ENCODE assay signal across 22 mouse cellular contexts in the genomic region with DNA sequence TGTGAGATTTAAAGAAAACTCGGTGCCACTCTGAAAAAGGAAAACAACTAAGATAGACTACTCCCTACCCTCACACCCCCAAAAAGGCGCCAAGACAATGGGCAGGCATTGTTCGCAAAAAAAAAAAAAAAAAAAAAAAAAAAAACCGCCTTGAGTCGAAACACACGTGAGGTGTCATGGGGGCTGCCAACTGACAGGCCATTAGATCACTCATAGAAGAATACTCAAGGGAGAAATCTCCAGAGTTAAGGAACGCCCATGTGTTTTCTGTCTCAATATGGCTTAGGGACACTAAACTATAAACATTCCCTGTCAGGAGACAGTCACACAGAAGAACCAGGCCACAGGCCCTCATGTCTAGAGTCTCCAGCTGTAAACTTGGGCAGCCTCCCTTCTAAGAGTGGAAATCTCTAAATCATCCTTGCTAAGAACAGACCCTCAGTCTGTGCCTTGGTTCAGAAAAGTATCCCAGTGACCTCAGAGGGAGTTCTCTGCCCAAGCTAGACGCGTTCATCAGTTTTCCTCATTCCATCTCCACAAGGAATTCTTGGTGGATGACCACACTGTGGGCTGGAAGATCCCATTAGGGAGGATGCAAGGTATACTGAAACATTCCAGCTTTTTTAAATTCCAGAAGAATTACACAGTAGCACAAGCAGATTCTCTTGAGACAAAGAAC. TPM values are rescaled to one million over a fixed set of nuclear protein-coding genes. Genes with fewer than 3 reads are reported as not detected.
DNase-seq lines count a peak whose midpoint lies in the region; ATAC-seq and TF ChIP-seq lines count a peak whose summit lies in the region.
"Had no signal": no experiment of that assay in that cellular context is flagged by ENCODE, and none has a peak within 500 bp of the region (broad histone marks: within the 10 kb centered on the region; RNA-seq: fewer than 3 reads in every experiment).

No protein-coding gene starts in this region.

- no peak overlapping the region for H3K27ac ChIP-seq in intestine, embryonic 15.5 days
- H3K27ac ChIP-seq in intestine, embryonic 16.5 days (ENCODE audit: low read length), result no peak overlapping the region
- 0 out of 2 replicates have a peak overlapping the region, but pooled peaks have one; percentile 18 for H3K27ac ChIP-seq in midbrain, postnatal 0 days (ENCODE audit: low read depth, low read length)
- no peak overlapping the region for H3K27ac ChIP-seq in midbrain, embryonic 14.5 days (replicated peaks; ENCODE audit: low read depth, low read length)
- no peak overlapping the region for H3K27ac ChIP-seq in stomach, embryonic 16.5 days (ENCODE audit: low read length)
- no peak overlapping the region for H3K27ac ChIP-seq in kidney, embryonic 16.5 days (ENCODE audit: low read length)
- H3K27ac ChIP-seq: embryonic facial prominence, embryonic 13.5 days; left cerebral cortex, adult 2 months; neural tube, embryonic 12.5 days; stomach, embryonic 15.5 days had no signal

- ATAC-seq in intestine, embryonic 15.5 days, result peak; percentile 23; the same call in 1 of the 2 replicates
- ATAC-seq in intestine, embryonic 16.5 days, result no peak
- no peak for ATAC-seq in midbrain, postnatal 0 days (ENCODE audit: low FRiP score)
- ATAC-seq in midbrain, embryonic 14.5 days (ENCODE audit: low FRiP score, low TSS enrichment), result no peak
- ATAC-seq in stomach, embryonic 16.5 days (ENCODE audit: insufficient read depth, low FRiP score), result peak; percentile 21; the same call in 1 of the 2 replicates
- ATAC-seq in kidney, embryonic 16.5 days (ENCODE audit: low FRiP score, low TSS enrichment), result no peak
- ATAC-seq: forebrain, postnatal 0 days; hindbrain, embryonic 16.5 days had no signal

- no peaks in the 10 kb centered on the region for H3K27me3 ChIP-seq in intestine, embryonic 15.5 days (replicated peaks)
- no peaks in the 10 kb centered on the region for H3K27me3 ChIP-seq in intestine, embryonic 16.5 days (replicated peaks; ENCODE audit: control insufficient read depth, insufficient read depth, low read length)
- H3K27me3 ChIP-seq in midbrain, postnatal 0 days (ENCODE audit: insufficient read depth, low read length), result no peaks in the 10 kb centered on the region
- no peaks in the 10 kb centered on the region for H3K27me3 ChIP-seq in midbrain, embryonic 14.5 days (ENCODE audit: control insufficient read depth, insufficient read depth, low read length)
- no peaks in the 10 kb centered on the region for H3K27me3 ChIP-seq in stomach, embryonic 16.5 days (ENCODE audit: control insufficient read depth, insufficient read depth, low read length)
- H3K27me3 ChIP-seq in kidney, embryonic 16.5 days (ENCODE audit: insufficient read depth, low read length), result no peaks in the 10 kb centered on the region
- H3K27me3 ChIP-seq: embryonic facial prominence, embryonic 13.5 days; neural tube, embryonic 12.5 days; stomach, embryonic 15.5 days had no signal

- H3K4me1 ChIP-seq in intestine, embryonic 15.5 days (replicated peaks), result no peaks in the 10 kb centered on the region
- no peaks in the 10 kb centered on the region for H3K4me1 ChIP-seq in intestine, embryonic 16.5 days (ENCODE audit: control insufficient read depth, insufficient read depth, low read length)
- H3K4me1 ChIP-seq in midbrain, postnatal 0 days (ENCODE audit: insufficient read depth, low read length), result peaks cover 9% of the 10 kb centered on the region; the same call in 1 of the 2 replicates
- H3K4me1 ChIP-seq in midbrain, embryonic 14.5 days (ENCODE audit: control insufficient read depth, insufficient read depth, low read length), result peaks cover 47% of the 10 kb centered on the region
- peaks cover 6% of the 10 kb centered on the region for H3K4me1 ChIP-seq in stomach, embryonic 16.5 days (ENCODE audit: control insufficient read depth, insufficient read depth, low read length)
- peaks cover 7% of the 10 kb centered on the region for H3K4me1 ChIP-seq in kidney, embryonic 16.5 days (ENCODE audit: insufficient read depth, low read length)
- H3K4me1 ChIP-seq: stomach, embryonic 15.5 days had no signal

- no peaks in the 10 kb centered on the region for H3K36me3 ChIP-seq in intestine, embryonic 15.5 days
- no peaks in the 10 kb centered on the region for H3K36me3 ChIP-seq in intestine, embryonic 16.5 days (ENCODE audit: control insufficient read depth, insufficient read depth, low read length)
- no peaks in the 10 kb centered on the region for H3K36me3 ChIP-seq in midbrain, postnatal 0 days (ENCODE audit: insufficient read depth, low read length)
- peaks cover 29% of the 10 kb centered on the region for H3K36me3 ChIP-seq in midbrain, embryonic 14.5 days (ENCODE audit: control insufficient read depth, insufficient read depth, low read length)
- no peaks in the 10 kb centered on the region for H3K36me3 ChIP-seq in stomach, embryonic 16.5 days (ENCODE audit: control insufficient read depth, insufficient read depth, low read length)
- H3K36me3 ChIP-seq in kidney, embryonic 16.5 days (ENCODE audit: insufficient read depth, low read length), result 0 out of 2 replicates have a peak, but pooled peaks cover 3% of the 10 kb centered on the region

- no peak overlapping the region for H3K4me2 ChIP-seq in intestine, embryonic 15.5 days (replicated peaks)
- H3K4me2 ChIP-seq in intestine, embryonic 16.5 days (ENCODE audit: low read depth, low read length), result no peak overlapping the region
- no peak overlapping the region for H3K4me2 ChIP-seq in midbrain, postnatal 0 days (ENCODE audit: low read depth, low read length, poor library complexity, severe bottlenecking)
- no peak overlapping the region for H3K4me2 ChIP-seq in midbrain, embryonic 14.5 days (ENCODE audit: low read length)
- no peak overlapping the region for H3K4me2 ChIP-seq in stomach, embryonic 16.5 days (ENCODE audit: low read depth, low read length)
- H3K4me2 ChIP-seq in kidney, embryonic 16.5 days (replicated peaks; ENCODE audit: low read depth, low read length), result no peak overlapping the region
- H3K4me2 ChIP-seq: embryonic facial prominence, embryonic 13.5 days; liver, embryonic 11.5 days; neural tube, embryonic 12.5 days; stomach, embryonic 15.5 days had no signal

- no peaks in the 10 kb centered on the region for H3K9me3 ChIP-seq in intestine, embryonic 15.5 days
- no peaks in the 10 kb centered on the region for H3K9me3 ChIP-seq in intestine, embryonic 16.5 days (ENCODE audit: control insufficient read depth, low read length)
- no peaks in the 10 kb centered on the region for H3K9me3 ChIP-seq in midbrain, postnatal 0 days (ENCODE audit: low read length)
- no peaks in the 10 kb centered on the region for H3K9me3 ChIP-seq in midbrain, embryonic 14.5 days (ENCODE audit: control insufficient read depth, low read length)
- H3K9me3 ChIP-seq in stomach, embryonic 16.5 days (replicated peaks; ENCODE audit: control insufficient read depth, low read length), result no peaks in the 10 kb centered on the region
- no peaks in the 10 kb centered on the region for H3K9me3 ChIP-seq in kidney, embryonic 16.5 days (ENCODE audit: low read length)
- H3K9me3 ChIP-seq: embryonic facial prominence, embryonic 13.5 days; neural tube, embryonic 12.5 days; stomach, embryonic 15.5 days had no signal

- 62% methylated on average over 9 of the region's 9 CpGs for WGBS in intestine, embryonic 15.5 days
- 70% methylated on average over 9 of the region's 9 CpGs for WGBS in intestine, embryonic 16.5 days
- WGBS in midbrain, postnatal 0 days, result 70% methylated on average over 9 of the region's 9 CpGs
- 73% methylated on average over 9 of the region's 9 CpGs for WGBS in midbrain, embryonic 14.5 days
- WGBS in stomach, embryonic 16.5 days, result 70% methylated on average over 9 of the region's 9 CpGs
- 50% methylated on average over 9 of the region's 9 CpGs for WGBS in kidney, embryonic 16.5 days

- no peak for DNase-seq in midbrain, postnatal 0 days (ENCODE audit: low spot score)
- no peak for DNase-seq in midbrain, embryonic 14.5 days
- DNase-seq in NIH3T3 (ENCODE audit: low read depth), result peak; percentile 43
- DNase-seq in spleen, adult 18-20 months, result no peak
- DNase-seq: adrenal gland, adult 8-10 months; cerebellum, adult 8-10 months; forebrain, postnatal 0 days; gastrocnemius, postnatal 36 days; kidney, adult 2 months; kidney, postnatal 36 days; layer of hippocampus, adult 9-11 months; left cerebral cortex, postnatal 4 days had no signal

- no peak overlapping the region for H3K4me3 ChIP-seq in intestine, embryonic 15.5 days (replicated peaks)
- no peak overlapping the region for H3K4me3 ChIP-seq in intestine, embryonic 16.5 days (ENCODE audit: low read length)
- no peak overlapping the region for H3K4me3 ChIP-seq in midbrain, postnatal 0 days (ENCODE audit: low read depth, low read length)
- H3K4me3 ChIP-seq in midbrain, embryonic 14.5 days (replicated peaks; ENCODE audit: low read depth, low read length), result no peak overlapping the region
- no peak overlapping the region for H3K4me3 ChIP-seq in stomach, embryonic 16.5 days (replicated peaks; ENCODE audit: low read length)
- H3K4me3 ChIP-seq in kidney, embryonic 16.5 days (ENCODE audit: low read length), result no peak overlapping the region
- H3K4me3 ChIP-seq: embryonic facial prominence, embryonic 13.5 days; left cerebral cortex, adult 2 months; neural tube, embryonic 12.5 days; stomach, embryonic 15.5 days had no signal

- TF ChIP-seq CTCF in midbrain, postnatal 0 days (IDR thresholded peaks at IDR 0.05), result no peak

- no peak overlapping the region for H3K9ac ChIP-seq in intestine, embryonic 15.5 days
- no peak overlapping the region for H3K9ac ChIP-seq in intestine, embryonic 16.5 days (ENCODE audit: low read depth, low read length)
- no peak overlapping the region for H3K9ac ChIP-seq in midbrain, postnatal 0 days (replicated peaks; ENCODE audit: low read length, poor library complexity, severe bottlenecking)
- H3K9ac ChIP-seq in midbrain, embryonic 14.5 days (replicated peaks; ENCODE audit: low read length), result no peak overlapping the region
- H3K9ac ChIP-seq in stomach, embryonic 16.5 days (ENCODE audit: low read length), result no peak overlapping the region
- no peak overlapping the region for H3K9ac ChIP-seq in kidney, embryonic 16.5 days (replicated peaks; ENCODE audit: low read length)
- H3K9ac ChIP-seq: embryonic facial prominence, embryonic 13.5 days; forebrain, postnatal 0 days; neural tube, embryonic 12.5 days; stomach, embryonic 15.5 days had no signal

RNA-seq across cellular contexts. Expression of a gene that starts 17.5 kb away (rescaled TPM):
- 26.6 and 32.7 TPM in 2 replicates for polyA plus RNA-seq in intestine, embryonic 15.5 days (2015; fragmentation: Nextera tagmentation; extraction: Ambion mirVana)
- 6.5 and 7.6 TPM in 2 replicates for polyA plus RNA-seq in intestine, embryonic 16.5 days (2015; fragmentation: Nextera tagmentation; extraction: Ambion mirVana)
- total RNA-seq in midbrain, postnatal 0 days (2014; rRNA removed), result 1,178 and 1,429 TPM in 2 replicates
- polyA plus RNA-seq in midbrain, postnatal 0 days (2015; fragmentation: Nextera tagmentation; extraction: Ambion mirVana), result 480 and 547 TPM in 2 replicates
- polyA plus RNA-seq in midbrain, embryonic 14.5 days (2014; fragmentation: Nextera tagmentation; extraction: Ambion mirVana), result 227 and 382 TPM in 2 replicates
- 12.3 and 15.8 TPM in 2 replicates for polyA plus RNA-seq in stomach, embryonic 16.5 days (2015; fragmentation: Nextera tagmentation; extraction: Ambion mirVana)
- 14.5 and 15.4 TPM in 2 replicates for polyA plus RNA-seq in kidney, embryonic 16.5 days (2015; fragmentation: Nextera tagmentation; extraction: Ambion mirVana)

Comparison
In these comparisons a context has a peak if more than half of its experiments do, and no peak if none do; other contexts are left out.
1. ATAC-seq: peak in intestine, embryonic 15.5 days (single experiment) and stomach, embryonic 16.5 days (single experiment); none in intestine, embryonic 16.5 days (single experiment), midbrain, postnatal 0 days (single experiment), midbrain, embryonic 14.5 days (single experiment) and kidney, embryonic 16.5 days (single experiment).